Mouse (Mus musculus): ENCODE measurements around the gene Gm14399. TPM values are rescaled to one million over a fixed set of nuclear protein-coding genes. Genes with fewer than 3 reads are reported as not detected.

Gene Gm14399
- polyA plus RNA-seq (2012; rRNA removed): 0.24 and 0.60 TPM in 2 replicates

GRCm38 (mm10) chr2:175141993-175142295 lies at the start of gene Gm14399:
TSS of gene Gm14399 (minus strand) at chr2:175142012.

GRCm38 (mm10) chr2:175175401-175176180 lies 33.8 kb upstream of the Gm14399 start, which contains the start of gene Gm14443:
TSS of gene Gm14443 (minus strand) at chr2:175175871.

Other genes with a start within 250 kb of the Gm14399 start
- gene Gm14444, start 131.8 kb downstream of the Gm14399 start, polyA plus RNA-seq (2012; rRNA removed): not detected in 2 replicates
- not detected in 2 replicates for gene Gm14393, start 74.2 kb downstream of the Gm14399 start, polyA plus RNA-seq (2012; rRNA removed)
- 0.05 and 0.29 TPM in 2 replicates for gene Gm14443, start 33.9 kb upstream of the Gm14399 start, polyA plus RNA-seq (2012; rRNA removed)
- 2.8 and 4.0 TPM in 2 replicates for gene Gm14391, start 64.9 kb upstream of the Gm14399 start, polyA plus RNA-seq (2012; rRNA removed)
- gene Gm14440, start 133.1 kb upstream of the Gm14399 start, polyA plus RNA-seq (2012; rRNA removed): not detected in 2 replicates
- 0.61 and 0.86 TPM in 2 replicates for gene Gm4631, start 196.2 kb upstream of the Gm14399 start, polyA plus RNA-seq (2012; rRNA removed)
- 0.96 and 1.3 TPM in 2 replicates for gene Zfp968, start 230.4 kb upstream of the Gm14399 start, polyA plus RNA-seq (2012; rRNA removed)

Data from ovary, adult 2 months (tissue).